Mouse (Mus musculus): Measurements from ENCODE around the gene Grm6. TPM values are rescaled to one million over a fixed set of nuclear protein-coding genes. Genes with fewer than 3 reads are reported as not detected.
A peak's percentile ranks its signal among the peaks of the same experiment; 100 is the strongest.

Gene Grm6
- polyA plus RNA-seq, 1 experiment = 1.9 TPM

DNA sequence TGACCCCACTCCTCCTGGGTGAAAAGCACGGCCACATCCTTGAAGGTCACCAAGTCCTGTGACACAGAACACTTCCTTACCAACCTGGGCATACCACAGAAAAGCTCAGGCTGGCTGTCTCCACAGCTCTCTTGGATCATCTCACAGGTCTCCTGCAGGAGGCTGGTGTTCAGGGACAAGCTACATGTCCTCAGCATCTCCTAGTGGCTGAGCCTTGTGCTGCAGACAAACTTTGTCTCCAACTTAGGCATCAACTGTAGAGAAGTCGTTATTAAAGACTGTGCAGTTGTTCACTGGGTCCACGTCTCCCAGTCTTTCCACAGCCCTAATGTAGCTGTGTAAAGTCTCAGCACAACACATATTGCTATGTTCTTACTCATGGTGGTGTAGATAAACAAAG, 33.3 kb downstream of the Grm6 start:
- WGBS = 64% methylated on average over 3 of the region's 3 CpGs
- Histone ChIP-seq H3K27me3 (ENCODE audit: control insufficient read depth, insufficient read depth, low read length) (no peaks in the 10 kb centered on the region; the same call in 1 of the 2 replicates), H3K27ac (ENCODE audit: insufficient read depth, low read length) (no peak overlapping the region), H3K36me3 (ENCODE audit: control insufficient read depth, insufficient read depth, low read length) (no peaks in the 10 kb centered on the region), H3K4me1 (ENCODE audit: control insufficient read depth, insufficient read depth, insufficient read length) (no peaks in the 10 kb centered on the region), H3K4me3 (ENCODE audit: extremely low read depth, insufficient read depth, insufficient read length) (no peak overlapping the region)
- DNase-seq (ENCODE audit: low read depth in 1 of 2, low spot score in 2 of 2) = no peak
- TF ChIP-seq POLR2A (IDR thresholded peaks at IDR 0.05; ENCODE audit: low read depth, low read length) (no peak), CTCF (IDR thresholded peaks at IDR 0.05; ENCODE audit: extremely low read depth, insufficient read depth, insufficient read length, insufficient replicate concordance) (no peak)

DNA sequence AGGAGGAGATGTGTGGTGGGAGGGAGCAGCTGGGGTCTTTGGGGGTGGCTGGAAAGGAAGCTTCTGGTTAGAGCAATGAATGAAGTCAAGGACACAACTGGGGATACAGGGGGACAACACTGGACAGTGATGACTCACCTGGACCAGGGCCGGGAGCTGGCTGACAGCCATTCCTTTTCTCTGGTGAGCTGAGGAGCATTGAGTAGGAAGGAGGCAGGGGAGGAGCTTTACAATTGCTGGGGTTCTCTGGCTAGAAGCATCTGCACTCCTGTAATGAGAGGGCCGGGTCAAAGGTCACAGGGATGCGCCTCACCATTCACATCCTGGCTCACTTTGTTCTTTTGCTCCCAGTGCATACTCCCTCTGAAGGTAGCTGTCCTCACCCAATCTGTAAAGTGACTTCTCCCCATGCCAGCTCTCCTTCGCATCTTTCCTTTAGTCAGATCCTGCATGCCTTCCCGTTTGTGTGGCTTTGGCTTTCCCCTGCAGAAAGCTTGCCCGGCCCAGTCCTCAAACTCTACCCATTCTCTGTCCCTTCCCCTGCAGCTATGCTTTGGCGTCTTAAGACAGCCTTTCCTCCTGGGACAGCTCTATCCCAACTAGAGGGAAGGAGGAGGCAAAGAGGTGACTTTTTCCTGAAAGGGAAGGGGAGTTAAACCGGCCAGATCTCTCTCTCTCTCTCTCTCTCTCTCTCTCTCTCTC, 35.9 kb downstream of the Grm6 start:
- Histone ChIP-seq H3K27me3 (ENCODE audit: control insufficient read depth, insufficient read depth, low read length) (no peaks in the 10 kb centered on the region; the same call in 1 of the 2 replicates), H3K36me3 (ENCODE audit: control insufficient read depth, insufficient read depth, low read length) (no peaks in the 10 kb centered on the region), H3K4me1 (ENCODE audit: control insufficient read depth, insufficient read depth, insufficient read length) (no peaks in the 10 kb centered on the region), H3K27ac (ENCODE audit: insufficient read depth, low read length) (no peak overlapping the region), H3K4me3 (ENCODE audit: extremely low read depth, insufficient read depth, insufficient read length) (no peak overlapping the region)
- 75% methylated on average over 8 of the region's 8 CpGs for WGBS
- no peak for DNase-seq (ENCODE audit: low read depth in 1 of 2, low spot score in 2 of 2)
- TF ChIP-seq CTCF (IDR thresholded peaks at IDR 0.05; ENCODE audit: extremely low read depth, insufficient read depth, insufficient read length, insufficient replicate concordance) = no peak
- no peak for TF ChIP-seq POLR2A (IDR thresholded peaks at IDR 0.05; ENCODE audit: low read depth, low read length)

DNA sequence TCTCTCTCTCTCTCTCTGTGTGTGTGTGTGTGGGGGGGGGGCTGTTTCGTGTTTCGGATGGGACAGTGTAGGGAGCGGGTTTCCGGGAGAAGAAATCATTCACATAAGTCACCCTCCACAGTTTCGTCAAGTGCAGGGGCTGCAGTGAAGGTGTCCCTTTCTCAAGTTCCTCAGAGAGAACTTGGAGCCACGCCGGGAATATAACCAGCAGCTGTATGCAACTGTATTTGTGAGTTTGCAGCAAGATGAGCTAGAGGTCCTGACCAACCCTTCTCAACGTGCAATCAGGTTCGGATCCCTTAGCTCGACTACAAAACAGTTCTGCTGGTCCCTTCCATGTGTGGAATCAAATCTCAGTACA, 36.4 kb downstream of the Grm6 start:
- H3K4me3 ChIP-seq (ENCODE audit: extremely low read depth, insufficient read depth, insufficient read length) = no peak overlapping the region
- TF ChIP-seq POLR2A (IDR thresholded peaks at IDR 0.05; ENCODE audit: low read depth, low read length) = no peak
- TF ChIP-seq CTCF (IDR thresholded peaks at IDR 0.05; ENCODE audit: extremely low read depth, insufficient read depth, insufficient read length, insufficient replicate concordance) = no peak
- no peaks in the 10 kb centered on the region for H3K36me3 ChIP-seq (ENCODE audit: control insufficient read depth, insufficient read depth, low read length)
- H3K4me1 ChIP-seq (ENCODE audit: control insufficient read depth, insufficient read depth, insufficient read length) = no peaks in the 10 kb centered on the region
- DNase-seq (ENCODE audit: low read depth in 1 of 2, low spot score in 2 of 2) = no peak
- no peak overlapping the region for H3K27ac ChIP-seq (ENCODE audit: insufficient read depth, low read length)
- H3K27me3 ChIP-seq (ENCODE audit: control insufficient read depth, insufficient read depth, low read length) = no peaks in the 10 kb centered on the region; the same call in 1 of the 2 replicates
- 40% methylated on average over 10 of the region's 10 CpGs for WGBS

DNA sequence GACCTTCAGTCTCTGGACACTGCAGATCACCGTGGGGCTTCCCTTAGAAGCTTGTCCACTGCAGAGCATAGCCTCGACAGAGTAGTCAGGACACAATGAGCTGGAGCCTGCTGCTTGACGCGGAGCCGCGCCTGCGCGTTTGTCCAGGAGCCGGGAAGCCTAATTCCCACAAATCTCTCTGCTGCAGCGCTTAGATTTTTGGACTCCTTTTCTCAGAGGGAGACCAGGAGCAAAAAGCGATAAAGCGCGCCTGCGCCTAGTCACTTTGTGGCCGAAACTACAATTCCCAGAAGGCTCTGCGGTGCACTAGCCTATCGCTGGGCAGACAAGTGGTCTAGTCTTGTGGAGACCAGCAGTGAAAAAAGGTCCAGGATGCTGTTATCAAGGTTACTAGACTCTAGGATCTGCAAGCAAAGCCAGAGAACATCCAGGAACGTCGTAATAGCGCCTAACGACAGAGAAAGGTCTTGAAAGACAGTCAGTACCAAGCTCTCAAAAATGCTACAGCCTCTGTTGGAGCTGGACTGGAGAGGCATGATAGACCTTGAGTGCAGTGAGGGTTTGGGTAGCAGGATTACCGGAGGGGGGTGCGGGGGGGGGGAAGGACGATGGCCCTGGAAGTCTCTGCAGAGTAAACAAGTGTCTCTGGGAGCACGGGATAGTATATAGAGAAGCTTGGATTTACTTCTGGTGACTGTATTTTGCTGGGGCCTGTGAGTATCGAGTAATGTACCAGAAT, 37.1 kb downstream of the Grm6 start, which contains the start of gene Zfp454:
Zfp454 (minus strand) TSS at position 262 of the 739 bp plus-strand sequence.
- peak in 1 of 2 experiments; percentile 44 for DNase-seq (ENCODE audit: low read depth in 1 of 2, low spot score in 2 of 2)
- Histone ChIP-seq H3K4me3 (ENCODE audit: extremely low read depth, insufficient read depth, insufficient read length) (peak within 1 kb of the TSS; percentile 21; the same call in 1 of the 2 replicates), H3K27ac (ENCODE audit: insufficient read depth, low read length) (no peak within 1 kb of the TSS), H3K27me3 (ENCODE audit: control insufficient read depth, insufficient read depth, low read length) (no peaks in the 10 kb centered on the region; the same call in 1 of the 2 replicates), H3K36me3 (ENCODE audit: control insufficient read depth, insufficient read depth, low read length) (no peaks in the 10 kb centered on the region), H3K4me1 (ENCODE audit: control insufficient read depth, insufficient read depth, insufficient read length) (no peaks in the 10 kb centered on the region)
- TF ChIP-seq POLR2A (IDR thresholded peaks at IDR 0.05; ENCODE audit: low read depth, low read length) (no peak), CTCF (IDR thresholded peaks at IDR 0.05; ENCODE audit: extremely low read depth, insufficient read depth, insufficient read length, insufficient replicate concordance) (no peak)
- WGBS = 13% methylated on average over 26 of the region's 26 CpGs

DNA sequence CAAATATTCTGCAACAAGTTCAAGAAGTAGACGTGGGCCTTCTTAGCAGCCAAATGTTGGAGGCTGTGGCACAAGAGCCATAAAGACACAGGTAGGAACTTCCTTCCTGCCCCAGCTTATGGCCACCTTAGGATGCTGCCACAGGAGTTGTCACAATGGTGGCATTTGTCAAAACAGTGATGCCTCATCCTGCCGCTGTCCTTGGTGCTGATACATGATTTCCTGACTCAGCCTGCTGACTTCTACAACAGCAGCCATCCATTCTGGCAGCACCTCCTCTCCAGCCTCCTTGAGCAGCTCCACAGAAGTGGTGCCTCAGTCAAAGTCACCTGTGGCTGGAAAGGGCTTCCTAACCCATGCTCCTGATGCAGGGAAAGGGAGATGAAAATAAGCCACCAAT, 42.0 kb downstream of the Grm6 start:
- TF ChIP-seq CTCF (IDR thresholded peaks at IDR 0.05; ENCODE audit: extremely low read depth, insufficient read depth, insufficient read length, insufficient replicate concordance) (no peak), POLR2A (IDR thresholded peaks at IDR 0.05; ENCODE audit: low read depth, low read length) (no peak)
- H3K27me3 ChIP-seq (ENCODE audit: control insufficient read depth, insufficient read depth, low read length) = no peaks in the 10 kb centered on the region
- no peak overlapping the region for H3K27ac ChIP-seq (ENCODE audit: insufficient read depth, low read length)
- no peaks in the 10 kb centered on the region for H3K36me3 ChIP-seq (ENCODE audit: control insufficient read depth, insufficient read depth, low read length)
- H3K4me3 ChIP-seq (ENCODE audit: extremely low read depth, insufficient read depth, insufficient read length) = no peak overlapping the region
- no peaks in the 10 kb centered on the region for H3K4me1 ChIP-seq (ENCODE audit: control insufficient read depth, insufficient read depth, insufficient read length)
- no peak for DNase-seq (ENCODE audit: low read depth in 1 of 2, low spot score in 2 of 2)
- 38% methylated on average over 2 of the region's 2 CpGs for WGBS

DNA sequence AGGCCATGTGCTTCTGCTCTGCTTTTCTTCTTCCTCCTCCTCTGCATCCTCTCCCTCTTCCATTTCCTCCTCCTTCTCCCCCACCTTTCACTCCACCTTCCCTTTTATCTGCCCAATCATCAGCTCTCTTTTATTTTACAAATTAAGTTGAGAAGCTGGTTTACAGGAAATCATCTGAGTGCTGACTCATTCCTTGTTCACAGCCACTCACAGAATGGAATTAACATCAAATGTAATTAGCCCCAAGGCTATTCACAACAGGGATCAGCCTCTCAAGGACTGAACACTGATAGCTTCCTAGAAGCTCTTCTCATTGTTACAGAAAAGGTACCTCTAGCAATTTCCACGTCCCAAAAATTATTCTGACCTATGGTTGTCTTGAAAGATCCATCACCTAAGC, 46.9 kb downstream of the Grm6 start:
- Histone ChIP-seq H3K27ac (ENCODE audit: insufficient read depth, low read length) (no peak overlapping the region), H3K4me1 (ENCODE audit: control insufficient read depth, insufficient read depth, insufficient read length) (no peaks in the 10 kb centered on the region), H3K4me3 (ENCODE audit: extremely low read depth, insufficient read depth, insufficient read length) (no peak overlapping the region), H3K27me3 (ENCODE audit: control insufficient read depth, insufficient read depth, low read length) (no peaks in the 10 kb centered on the region), H3K36me3 (ENCODE audit: control insufficient read depth, insufficient read depth, low read length) (no peaks in the 10 kb centered on the region; the same call in 1 of the 2 replicates)
- DNase-seq (ENCODE audit: low read depth in 1 of 2, low spot score in 2 of 2) = no peak
- TF ChIP-seq CTCF (IDR thresholded peaks at IDR 0.05; ENCODE audit: extremely low read depth, insufficient read depth, insufficient read length, insufficient replicate concordance) = no peak
- TF ChIP-seq POLR2A (IDR thresholded peaks at IDR 0.05; ENCODE audit: low read depth, low read length) = no peak
- WGBS = 72% methylated on average over 1 of the region's 1 CpGs

All from spleen, adult 2 months (tissue).